Mouse (Mus musculus): ENCODE data around the gene Itga6. TPM values are rescaled to one million over a fixed set of nuclear protein-coding genes. Genes with fewer than 3 reads are reported as not detected.
"Not testable (repeated sequence)": the region's sequence is repeated elsewhere in the genome, so short reads cannot be mapped to it uniquely, and the experiment has no call there.

Gene Itga6
- 10 to 100 TPM; 13.1 to 21.8 TPM for total RNA-seq (2021)
- long read RNA-seq, experiment 1, full-length matches to known transcripts, result 10 of 20 reads
- long read RNA-seq, experiment 1, partial matches to known transcripts, result 10 of 20 reads
- long read RNA-seq, experiment 1, other reads (novel, unspliced or antisense), result 0 of 20 reads
- long read RNA-seq, experiment 2, full-length matches to known transcripts, result 3 of 7 reads
- long read RNA-seq, experiment 2, partial matches to known transcripts, result 2 of 7 reads
- long read RNA-seq, experiment 2, other reads (novel, unspliced or antisense), result 2 of 7 reads

DNA sequence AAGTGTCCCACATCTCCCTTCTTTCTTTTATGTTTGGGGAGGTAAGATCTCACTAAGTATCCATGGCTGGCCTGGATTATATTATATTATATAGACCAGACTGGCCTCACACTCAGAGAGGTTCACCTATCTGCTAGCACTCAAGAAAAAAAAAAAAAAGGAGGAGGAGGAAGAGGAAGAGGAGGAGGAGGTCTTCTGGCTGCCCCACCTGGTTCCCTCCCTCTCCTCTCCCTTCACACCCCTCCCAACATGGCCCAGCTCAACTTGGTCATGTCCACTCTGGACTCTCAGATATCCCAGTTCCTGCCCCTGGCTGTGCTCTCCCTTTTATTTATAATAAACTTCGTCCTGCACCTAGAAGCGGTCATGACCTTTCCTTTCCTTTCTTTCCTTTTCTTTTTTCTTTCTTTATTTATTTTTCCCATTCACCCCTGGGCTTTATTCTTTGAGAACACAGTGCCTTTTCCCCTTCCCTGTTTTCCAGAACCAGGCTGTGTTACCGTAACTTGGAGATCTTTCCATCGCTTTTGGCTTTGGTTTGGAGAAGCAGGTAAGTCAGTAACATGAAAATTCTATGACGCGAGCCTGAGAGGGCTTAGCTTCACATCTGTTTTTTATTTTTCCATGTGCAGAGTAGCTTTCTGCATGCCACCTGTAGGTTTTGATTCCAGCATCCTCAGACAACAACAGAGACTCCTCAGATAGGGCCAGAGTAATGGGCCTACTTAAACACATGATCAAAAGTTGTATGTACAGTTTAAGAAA, at the start of gene Itga6:
Gene Itga6, plus strand, starts transcription at position 7 of the 765 bp plus-strand sequence.
- DNase-seq, result no peak
- no peak for TF ChIP-seq CTCF (IDR thresholded peaks at IDR 0.05)
- H3K4me3 ChIP-seq, result no peak within 1 kb of the TSS
- intact Hi-C loops (cut with DNase I), result no loop called here
- no peak within 1 kb of the TSS for H3K27ac ChIP-seq

DNA sequence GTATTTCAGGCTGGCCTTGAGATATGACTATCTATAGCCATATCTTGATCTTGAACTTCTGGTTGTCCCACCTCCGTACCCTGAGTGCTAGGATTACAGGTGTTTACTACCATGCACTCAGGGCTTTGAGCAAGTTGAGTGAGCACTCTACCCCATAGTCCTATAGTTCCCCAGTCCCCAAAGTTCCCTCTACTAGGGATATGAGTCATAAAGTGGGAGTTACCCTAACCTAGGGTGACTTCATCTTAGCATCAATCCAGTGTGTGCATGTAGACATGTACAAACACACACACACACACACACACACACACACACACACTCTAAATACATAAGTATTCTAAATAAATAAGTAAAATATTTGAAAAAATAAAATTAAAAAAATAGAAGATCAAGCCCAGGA, 48.6 kb upstream of the Itga6 start:
- DNase-seq, result no peak
- Histone ChIP-seq H3K4me3 (no peak overlapping the region), H3K27ac (no peak overlapping the region)
- no peak for TF ChIP-seq CTCF (IDR thresholded peaks at IDR 0.05)
- intact Hi-C loops (cut with DNase I), result no loop called here

DNA sequence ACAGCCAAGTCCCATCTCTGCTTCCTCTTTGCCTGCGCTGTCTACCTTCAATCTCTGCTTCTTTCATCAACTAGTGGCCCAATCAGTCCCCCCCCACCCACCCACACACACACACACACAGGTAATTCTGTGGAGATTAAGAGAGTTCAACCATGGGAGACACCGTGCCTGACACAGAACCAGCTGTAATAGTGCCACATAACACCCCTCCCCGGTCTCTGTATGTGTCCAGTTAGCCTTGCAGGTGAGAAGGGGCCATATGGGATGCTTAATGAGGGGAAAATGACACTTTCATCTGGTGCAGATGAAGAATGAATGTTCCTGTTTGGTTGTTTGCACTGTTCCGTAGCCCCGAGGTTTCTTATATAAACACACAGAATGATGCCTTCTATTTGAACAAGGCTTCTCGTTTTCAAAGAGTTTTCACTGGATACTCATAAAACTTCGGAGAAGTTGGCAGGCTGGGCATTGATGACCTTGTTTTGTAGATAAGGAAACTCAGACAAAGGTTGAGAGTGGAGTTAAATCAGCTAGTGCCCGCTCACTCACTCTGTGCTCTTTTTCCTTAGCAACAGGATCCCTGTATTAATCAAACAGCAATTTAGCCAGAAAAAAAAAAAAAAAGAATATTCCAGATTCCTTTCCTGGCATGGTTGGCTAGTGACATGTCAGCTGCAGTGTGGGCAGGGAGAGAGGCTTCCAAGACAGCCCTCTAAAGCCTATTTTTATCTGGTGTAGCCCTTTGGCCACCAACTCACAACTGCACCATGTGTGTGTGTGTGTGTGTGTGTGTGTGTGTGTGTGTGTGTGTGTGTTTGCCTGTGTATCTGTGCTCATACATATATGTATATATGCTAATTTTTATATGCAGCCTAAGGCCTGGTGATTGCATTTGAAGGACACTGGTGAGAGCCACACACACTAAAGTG, 47.7 kb upstream of the Itga6 start:
- H3K4me3 ChIP-seq, result no peak overlapping the region
- no peak for DNase-seq
- TF ChIP-seq CTCF (IDR thresholded peaks at IDR 0.05), result no peak
- H3K27ac ChIP-seq, result no peak overlapping the region
- intact Hi-C loops (cut with DNase I), result no loop called here

DNA sequence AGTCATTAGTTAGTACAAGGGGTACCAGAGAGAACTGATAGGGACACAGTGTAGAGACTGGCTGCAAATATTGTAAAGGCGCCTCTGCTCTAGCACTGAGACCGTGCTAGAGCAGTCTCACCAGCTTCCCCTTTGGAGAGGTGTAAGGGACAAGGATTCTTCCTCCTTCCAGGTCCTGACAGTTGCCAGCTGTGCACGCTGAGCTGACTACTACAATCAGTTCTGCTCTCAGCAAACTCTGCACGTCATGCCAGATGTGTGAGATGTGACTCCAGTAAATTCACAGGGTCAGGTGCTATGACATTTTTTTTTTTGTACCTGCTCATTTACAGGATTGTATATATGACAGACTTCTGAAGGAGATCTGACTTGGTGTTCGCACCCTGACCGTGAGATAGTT, 47.0 kb upstream of the Itga6 start:
- DNase-seq, result no peak
- TF ChIP-seq CTCF (IDR thresholded peaks at IDR 0.05), result no peak
- intact Hi-C loops (cut with DNase I), result no loop called here
- Histone ChIP-seq H3K27ac (no peak overlapping the region), H3K4me3 (no peak overlapping the region)

DNA sequence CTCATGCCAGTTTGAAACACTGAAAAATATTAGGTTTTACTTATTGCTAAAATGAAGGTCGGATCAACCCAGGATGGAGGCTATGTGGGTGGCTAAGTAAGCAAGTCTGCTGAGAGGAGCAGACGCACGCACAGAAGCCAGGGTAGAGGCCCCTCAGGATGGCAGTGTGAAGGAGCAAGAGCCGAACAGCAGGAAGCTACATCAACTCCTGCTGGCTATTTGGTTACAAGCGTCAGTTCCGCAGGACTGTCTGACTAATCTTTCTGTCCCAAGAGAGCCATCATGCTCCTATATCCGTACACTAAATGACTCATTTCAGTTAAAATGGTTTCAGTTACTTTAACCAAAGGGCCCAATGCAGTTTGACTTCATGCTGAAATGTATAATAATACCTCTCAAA, 46.5 kb upstream of the Itga6 start:
- no peak for DNase-seq
- TF ChIP-seq CTCF (IDR thresholded peaks at IDR 0.05), result no peak
- H3K4me3 ChIP-seq, result no peak overlapping the region
- intact Hi-C loops (cut with DNase I), result no loop called here
- no peak overlapping the region for H3K27ac ChIP-seq

DNA sequence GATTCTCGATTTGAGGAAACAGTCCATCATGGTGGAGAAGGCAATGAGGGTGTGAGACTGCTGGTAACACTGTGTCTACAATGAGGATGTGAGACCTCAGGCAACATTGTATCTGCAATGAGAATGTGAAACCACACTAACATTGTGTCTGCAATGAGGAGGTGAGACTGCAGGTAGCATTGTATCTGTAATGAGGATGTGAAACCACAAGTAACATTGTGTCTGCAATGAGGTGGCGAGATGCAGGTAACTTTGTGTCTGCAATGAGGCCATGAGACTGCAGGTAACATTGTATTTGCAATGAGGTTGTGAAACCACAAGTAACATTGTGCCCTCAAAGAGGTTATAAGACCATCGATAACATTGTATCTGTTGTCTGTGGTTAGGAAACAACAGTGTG, 44.1 kb upstream of the Itga6 start:
- TF ChIP-seq CTCF (IDR thresholded peaks at IDR 0.05), result no peak
- DNase-seq, result no peak
- Histone ChIP-seq H3K4me3 (no peak overlapping the region), H3K27ac (no peak overlapping the region)
- intact Hi-C loops (cut with DNase I), result no loop called here

DNA sequence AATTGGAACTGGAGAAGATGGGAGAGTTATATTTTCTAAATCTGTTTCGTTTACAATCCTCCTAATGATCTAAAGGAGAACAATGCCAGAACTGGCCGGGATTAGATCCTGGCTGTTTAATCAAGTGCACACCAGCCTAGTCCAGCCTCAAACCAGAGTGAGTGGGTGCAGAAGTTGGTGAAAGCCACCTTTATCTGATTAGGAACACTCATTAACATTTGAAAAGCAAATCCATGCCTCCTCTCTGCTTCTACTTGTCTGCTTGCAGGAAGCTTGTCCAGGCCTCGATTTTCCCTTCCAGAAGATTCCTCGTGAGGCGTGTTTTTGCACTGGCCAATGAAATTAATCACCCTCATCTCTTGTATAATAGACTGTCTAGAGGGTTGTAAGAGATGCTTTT, 41.1 kb upstream of the Itga6 start:
- no peak for DNase-seq
- intact Hi-C loops (cut with DNase I), result no loop called here
- TF ChIP-seq CTCF (IDR thresholded peaks at IDR 0.05), result no peak
- Histone ChIP-seq H3K4me3 (no peak overlapping the region), H3K27ac (no peak overlapping the region)

DNA sequence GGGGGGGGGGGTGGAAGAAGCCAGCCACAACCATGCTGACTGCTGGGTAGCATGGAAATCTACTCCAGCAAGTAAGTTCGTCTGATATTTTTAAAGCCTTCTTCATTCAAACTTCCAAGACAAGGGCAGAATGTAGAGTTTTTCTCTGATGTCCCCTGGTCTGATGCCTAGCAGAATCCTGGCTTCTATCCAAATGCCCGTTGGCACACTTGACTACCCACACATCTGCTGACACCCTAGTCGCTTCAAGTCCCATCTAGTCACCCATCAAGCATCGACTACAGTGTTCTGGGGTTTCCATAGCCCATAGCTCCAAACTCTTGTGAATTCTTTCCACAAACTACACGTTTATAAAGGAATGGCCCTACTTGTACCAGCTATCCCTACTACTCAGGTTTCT, 36.5 kb upstream of the Itga6 start:
- no peak for TF ChIP-seq CTCF (IDR thresholded peaks at IDR 0.05)
- H3K4me3 ChIP-seq, result no peak overlapping the region
- intact Hi-C loops (cut with DNase I), result no loop called here
- no peak overlapping the region for H3K27ac ChIP-seq
- no peak for DNase-seq

DNA sequence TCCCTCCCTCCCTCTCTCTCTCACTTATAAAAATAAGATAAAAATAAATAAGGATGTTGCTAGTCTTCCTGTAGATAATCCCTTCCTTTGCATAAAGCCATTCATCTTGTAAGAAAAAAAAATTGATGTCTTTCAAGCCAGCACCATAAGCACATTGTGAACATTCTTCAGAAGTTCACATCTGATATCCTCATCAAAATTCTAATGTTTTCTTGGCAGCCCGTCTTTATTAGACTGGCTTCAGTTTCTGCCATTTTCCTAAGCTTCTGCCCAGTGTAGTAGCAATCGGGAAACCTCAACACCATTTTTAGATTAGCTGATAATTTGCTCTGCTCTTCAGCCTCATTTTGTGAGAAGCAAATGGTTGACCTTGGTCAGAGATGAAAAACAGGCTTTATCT, 33.8 kb upstream of the Itga6 start:
- no peak for DNase-seq
- no peak overlapping the region for H3K4me3 ChIP-seq
- intact Hi-C loops (cut with DNase I), result no loop called here
- TF ChIP-seq CTCF (IDR thresholded peaks at IDR 0.05), result no peak
- H3K27ac ChIP-seq, result peak overlapping the region; percentile 55

DNA sequence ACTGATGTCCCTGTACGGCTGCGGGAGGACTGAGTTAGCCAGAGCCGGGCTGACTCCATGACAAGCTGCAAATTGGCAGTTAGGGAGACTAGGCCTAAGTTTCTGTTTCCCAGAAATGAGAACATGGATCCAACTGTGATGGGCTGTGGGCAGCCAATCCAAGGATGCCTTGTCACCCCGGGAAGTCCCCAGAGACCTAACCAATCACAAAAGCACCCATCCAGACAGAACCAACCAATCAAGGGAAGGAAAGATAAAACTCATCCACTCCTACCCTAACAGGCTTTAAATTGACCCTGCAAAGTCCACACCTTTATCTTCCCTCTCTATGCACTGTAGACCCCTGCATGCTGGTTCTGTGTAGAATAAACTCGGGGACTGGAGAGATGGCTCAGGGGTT, 31.0 kb upstream of the Itga6 start:
- Histone ChIP-seq H3K4me3 (no peak overlapping the region), H3K27ac (no peak overlapping the region)
- DNase-seq, result no peak
- intact Hi-C loops (cut with DNase I), result no loop called here
- TF ChIP-seq CTCF (IDR thresholded peaks at IDR 0.05), result no peak

DNA sequence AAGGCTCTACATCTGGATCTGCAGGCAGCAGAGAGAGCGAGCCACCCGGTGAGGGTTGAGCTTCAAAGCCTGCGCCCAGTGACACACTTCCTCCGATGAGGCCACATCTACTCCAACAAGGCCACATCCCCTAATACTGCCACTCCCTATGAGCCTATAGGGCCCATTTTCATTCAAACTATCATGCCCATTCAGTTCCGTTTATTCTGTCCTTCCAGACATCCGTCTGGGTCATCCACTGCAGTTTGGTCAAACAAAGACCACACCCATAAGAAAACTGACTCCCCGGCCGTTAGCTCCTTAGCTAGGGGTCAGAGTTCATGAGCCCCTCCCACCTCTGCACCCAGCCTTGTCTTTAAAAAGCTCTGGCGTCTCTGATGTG, 26.4 kb upstream of the Itga6 start:
- Histone ChIP-seq H3K27ac (no peak overlapping the region), H3K4me3 (no peak overlapping the region)
- no peak for DNase-seq
- intact Hi-C loops (cut with DNase I), result no loop called here
- TF ChIP-seq CTCF (IDR thresholded peaks at IDR 0.05), result no peak

DNA sequence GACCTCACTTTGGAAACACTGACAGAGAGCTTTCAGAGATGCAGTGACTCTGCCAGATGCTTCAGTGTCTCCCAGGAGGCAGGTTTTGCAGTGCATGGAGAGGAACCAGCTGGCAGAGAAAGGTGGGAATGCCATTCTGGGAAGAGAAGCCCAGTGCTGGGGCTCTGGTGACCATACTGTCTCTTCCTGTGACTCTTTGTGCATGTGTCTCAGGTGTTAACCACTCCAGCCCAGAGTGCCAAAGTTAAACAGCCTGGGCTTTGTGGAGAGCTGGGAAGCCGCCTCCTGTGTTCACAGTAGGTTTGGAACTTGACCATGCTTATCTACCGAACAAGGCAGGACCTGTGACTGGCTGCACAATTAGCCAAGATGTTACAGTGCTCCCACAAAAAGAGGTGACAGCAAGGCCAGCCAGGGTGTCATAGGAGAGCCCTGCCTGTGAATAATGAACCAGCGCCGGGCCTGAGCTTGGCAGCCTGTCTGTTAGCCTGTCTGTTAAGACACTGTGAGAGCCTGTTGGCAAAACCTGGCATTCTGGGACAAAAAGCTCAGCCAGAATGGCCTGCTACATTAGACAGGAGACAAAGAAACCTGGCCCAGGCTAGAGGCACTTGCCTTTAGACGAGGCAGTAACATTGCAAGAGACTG, 25.9 kb upstream of the Itga6 start:
- no peak overlapping the region for H3K27ac ChIP-seq
- no peak overlapping the region for H3K4me3 ChIP-seq
- intact Hi-C loops (cut with DNase I), result no loop called here
- DNase-seq, result peak; percentile 18
- TF ChIP-seq CTCF (IDR thresholded peaks at IDR 0.05), result no peak

DNA sequence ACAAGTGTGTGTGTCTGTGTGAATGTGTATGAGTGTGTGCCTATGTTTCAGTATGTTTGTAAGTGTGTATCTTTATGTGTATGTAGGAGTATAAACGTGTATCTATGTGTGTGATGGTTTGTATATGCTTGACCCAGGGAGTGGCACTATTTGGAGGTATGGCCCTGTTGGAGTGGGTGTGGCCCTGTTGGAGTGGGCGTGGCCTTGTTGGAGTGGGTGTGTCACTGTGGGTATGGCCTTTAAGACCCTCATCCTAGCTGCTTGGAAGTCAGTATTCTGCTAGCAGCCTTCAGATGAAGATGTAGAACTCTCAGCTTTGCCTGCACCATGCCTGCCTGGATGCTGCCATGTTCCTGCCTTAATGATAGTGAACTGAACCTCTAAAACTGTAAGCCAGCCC, 24.9 kb upstream of the Itga6 start:
- intact Hi-C loops (cut with DNase I); DNase-seq; H3K4me3 ChIP-seq; H3K27ac ChIP-seq: not testable (repeated sequence)

All from gastrocnemius, adult 2 months (tissue).